Mouse (Mus musculus) adrenal gland, postnatal 36 days (tissue): ENCODE results near the gene Crybb1. TPM values are rescaled to one million over a fixed set of nuclear protein-coding genes. Genes with fewer than 3 reads are reported as not detected.

Source experiments
- DNase-seq, 2 experiments: peaks; one replicate each; pipeline ENCODE4 v3.0.0; 2021; ENCODE audit warnings: mixed read lengths in 1 of 2
- total RNA-seq, 2 experiments: library from RNA; stranded (reverse); gene quantifications; 2 replicates each; pipeline ENCODE4 v1.2.3; 2021

Gene Crybb1
- total RNA-seq, 2 experiments from 2014 or later = 3.4 to 3.9 TPM

- DNase-seq = no peak
Measured at GRCm38 (mm10) chr5:112237866-112238570, 17.6 kb upstream of the Crybb1 start.

- no peak for DNase-seq
Measured at GRCm38 (mm10) chr5:112238781-112239482, 16.7 kb upstream of the Crybb1 start.

- DNase-seq = peak; percentile 90 to 92
Measured at GRCm38 (mm10) chr5:112240761-112241160, 14.9 kb upstream of the Crybb1 start.

GRCm38 (mm10) chr5:112241849-112242248 lies 13.8 kb upstream of the Crybb1 start:
- no peak for DNase-seq

DNA sequence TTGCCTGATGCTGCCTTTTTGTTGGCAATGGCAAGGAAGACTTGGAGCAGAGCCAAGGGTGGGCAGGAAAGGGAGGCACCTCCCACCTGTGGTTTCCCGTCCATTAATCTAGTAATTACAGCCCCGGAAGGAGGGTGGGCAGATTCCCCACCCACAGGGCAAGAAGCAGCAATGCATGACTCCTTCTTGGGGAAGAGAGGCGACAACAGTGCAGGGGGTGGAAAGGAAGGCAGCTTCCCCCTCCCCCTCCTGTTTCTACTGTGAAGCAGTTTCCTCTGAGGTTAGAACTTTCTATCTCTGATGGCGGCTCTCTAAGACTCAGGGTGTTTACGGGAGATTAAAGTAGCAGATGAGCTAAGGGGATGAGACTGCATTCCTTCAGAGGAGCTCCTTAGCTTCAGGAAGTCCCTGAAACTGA lies 13.2 kb upstream of the Crybb1 start:
- DNase-seq = peak; percentile 55 to 57

DNA sequence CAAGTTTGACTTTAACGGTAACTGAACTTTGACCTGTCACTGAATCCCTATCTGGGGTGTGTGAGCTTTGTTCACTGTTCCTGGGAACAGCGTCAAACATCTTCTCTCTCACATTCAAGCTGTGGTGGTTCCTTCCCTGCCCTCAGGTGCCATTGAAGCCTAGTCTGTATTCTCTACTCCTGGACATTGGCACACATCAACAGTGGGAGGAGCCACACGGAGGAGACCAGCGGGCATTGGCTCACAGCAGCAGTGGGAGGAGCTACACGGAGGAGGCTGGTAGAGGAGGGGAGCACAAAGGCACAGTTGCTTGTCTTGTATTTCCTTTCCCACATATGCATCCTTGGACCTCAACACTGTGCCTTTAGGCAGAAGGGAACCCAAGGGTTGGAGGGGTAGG lies 12.6 kb upstream of the Crybb1 start:
- DNase-seq = peak; percentile 36 to 42

DNA sequence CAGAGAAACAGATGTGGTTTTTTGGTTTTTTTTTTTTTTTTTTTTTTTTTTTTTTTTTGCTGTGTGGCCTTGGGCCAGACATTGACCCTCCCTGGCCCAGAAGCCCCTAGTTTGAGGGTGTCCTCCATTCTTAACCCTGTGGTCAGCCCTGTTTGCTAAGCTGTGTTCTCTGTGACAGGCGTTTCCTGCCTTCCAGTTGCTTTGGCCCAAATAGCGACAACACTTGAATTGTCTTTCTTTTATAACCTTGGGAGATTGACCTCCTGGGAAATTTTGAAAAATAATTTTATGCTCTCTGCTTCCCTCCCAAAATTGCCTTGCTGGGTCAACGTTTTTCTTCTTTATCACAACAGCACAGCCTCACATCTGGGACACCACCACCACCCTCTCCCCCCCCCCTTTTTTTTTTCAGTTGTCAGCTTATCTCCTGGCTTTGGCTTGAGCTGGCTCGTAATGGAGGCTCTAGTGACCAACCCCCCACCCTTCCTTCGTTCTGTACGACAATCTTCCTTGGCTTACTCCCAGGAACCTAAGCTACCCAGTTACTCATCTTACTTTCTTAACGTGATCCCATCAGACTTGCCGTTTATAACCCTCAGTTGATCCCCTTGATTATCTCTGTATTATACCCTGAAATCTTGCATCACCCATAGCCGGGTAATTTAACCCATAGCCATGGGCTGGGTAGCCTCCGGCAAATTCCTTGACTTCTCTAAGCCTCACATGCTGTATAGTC lies 11.9 kb upstream of the Crybb1 start:
- no peak for DNase-seq

- DNase-seq = no peak
Measured at GRCm38 (mm10) chr5:112244275-112244562, 11.4 kb upstream of the Crybb1 start.

DNA sequence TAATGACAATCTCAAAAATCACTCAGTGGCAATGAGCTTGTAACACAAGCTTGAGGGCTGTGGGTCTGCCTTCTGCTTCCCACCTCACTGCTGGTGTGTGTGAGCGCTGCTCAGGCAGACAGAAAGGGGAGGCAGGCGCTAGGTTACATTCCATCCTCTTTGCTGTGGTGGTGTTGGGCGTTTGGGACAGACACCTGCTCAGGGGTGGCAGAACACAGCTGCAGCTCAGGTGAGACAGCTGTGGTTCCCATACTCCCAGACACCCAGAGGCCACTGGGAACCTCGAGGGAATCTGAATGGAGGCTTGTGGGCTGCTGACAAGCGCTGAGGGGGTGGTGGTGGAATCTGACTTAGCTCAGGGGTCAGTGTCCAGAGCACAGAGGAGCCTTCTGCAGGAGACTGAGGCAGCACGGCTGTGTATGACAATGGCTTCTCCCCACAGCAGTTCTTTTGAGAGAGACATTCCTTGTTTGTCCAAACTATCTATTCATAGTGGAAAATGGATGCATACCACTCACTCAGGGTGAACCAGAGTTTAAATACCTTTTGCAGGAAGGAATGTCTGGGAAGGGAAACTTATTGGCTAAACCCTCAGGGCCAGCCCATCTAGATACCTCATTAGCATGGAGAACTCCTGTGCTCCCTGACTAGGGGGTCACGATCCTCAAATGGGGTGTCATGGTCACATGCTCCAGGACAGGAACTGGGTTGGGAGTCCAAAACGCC lies 10.6 kb upstream of the Crybb1 start:
- no peak for DNase-seq

DNA sequence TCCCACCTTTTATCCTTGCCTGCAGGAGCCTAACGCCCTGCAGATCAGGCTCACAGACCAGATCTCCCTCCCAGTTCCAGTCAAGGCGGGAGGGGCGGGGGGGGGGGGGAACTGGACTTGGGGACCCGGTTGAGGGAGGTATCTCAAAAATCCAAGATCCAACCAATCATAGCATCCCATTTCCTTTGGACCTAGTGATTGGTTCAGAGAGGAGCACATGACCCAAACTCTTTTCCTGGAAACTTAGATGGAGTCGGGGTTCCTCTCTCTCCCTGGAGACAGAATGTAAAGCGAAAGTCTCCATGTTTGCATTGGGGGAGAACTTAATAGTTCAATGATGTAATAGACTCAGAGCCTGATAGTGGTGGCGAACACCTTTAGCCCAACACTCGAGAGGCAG lies 8.2 kb upstream of the Crybb1 start:
- DNase-seq = no peak

GRCm38 (mm10) chr5:112249106-112249505 lies 6.5 kb upstream of the Crybb1 start:
- DNase-seq = peak; percentile 68 to 74

GRCm38 (mm10) chr5:112252400-112252799 lies 3.2 kb upstream of the Crybb1 start, which contains the start of gene Cryba4:
TSS of gene Cryba4 (minus strand) at chr5:112252518.
- peak; percentile 58 to 66 for DNase-seq

DNA sequence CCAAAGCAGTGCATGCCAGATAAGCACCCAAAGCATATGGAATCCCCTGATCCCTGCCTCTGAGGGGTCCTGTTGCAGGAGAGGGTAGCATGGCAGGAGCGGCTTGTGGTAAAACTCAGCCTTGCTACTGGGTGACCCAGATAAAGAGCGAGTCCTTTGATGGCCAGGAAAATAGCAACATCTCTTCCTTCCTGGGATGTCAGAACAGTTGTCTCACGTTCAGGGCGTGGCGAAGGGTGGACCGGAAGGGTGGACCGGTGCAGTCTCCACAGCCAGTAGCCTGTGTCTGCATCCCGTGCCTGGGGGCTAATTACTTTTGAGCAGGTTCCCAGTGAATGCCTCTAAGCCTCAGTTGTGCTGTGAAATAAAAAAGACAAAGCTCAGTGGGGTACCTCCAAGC lies 2.4 kb upstream of the Crybb1 start:
- DNase-seq = peak; percentile 71 to 74

DNA sequence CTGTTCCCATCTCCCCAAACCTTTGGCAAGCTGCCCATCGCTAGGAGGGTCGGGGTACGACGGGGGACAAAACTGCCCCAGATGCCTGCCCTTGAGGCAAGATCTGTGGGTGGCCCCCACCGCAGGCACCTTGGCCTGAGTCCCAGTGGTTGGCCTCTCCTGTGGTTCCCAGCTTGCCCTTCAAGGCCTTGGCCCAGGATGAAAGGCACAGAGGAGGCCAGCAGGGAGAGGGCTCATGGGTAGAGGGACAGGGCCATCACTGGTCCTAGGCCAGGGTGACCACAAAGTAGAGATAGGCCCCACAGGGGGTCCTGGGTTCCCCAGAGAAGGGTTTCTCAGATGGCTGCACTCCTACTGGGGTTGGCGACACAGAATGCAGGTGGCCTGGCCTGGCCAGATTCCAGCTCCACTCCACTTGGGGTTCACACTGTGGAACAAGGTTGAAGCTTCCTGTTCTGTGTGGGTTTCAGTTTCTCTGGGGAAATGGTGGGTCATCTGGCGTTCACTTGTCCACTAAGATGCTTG lies 1.3 kb upstream of the Crybb1 start:
- peak; percentile 95 to 96 for DNase-seq

GRCm38 (mm10) chr5:112256457-112256856 lies 842 bp downstream of the Crybb1 start:
- DNase-seq = no peak

GRCm38 (mm10) chr5:112257896-112258295 lies 2.3 kb downstream of the Crybb1 start:
- no peak for DNase-seq

DNA sequence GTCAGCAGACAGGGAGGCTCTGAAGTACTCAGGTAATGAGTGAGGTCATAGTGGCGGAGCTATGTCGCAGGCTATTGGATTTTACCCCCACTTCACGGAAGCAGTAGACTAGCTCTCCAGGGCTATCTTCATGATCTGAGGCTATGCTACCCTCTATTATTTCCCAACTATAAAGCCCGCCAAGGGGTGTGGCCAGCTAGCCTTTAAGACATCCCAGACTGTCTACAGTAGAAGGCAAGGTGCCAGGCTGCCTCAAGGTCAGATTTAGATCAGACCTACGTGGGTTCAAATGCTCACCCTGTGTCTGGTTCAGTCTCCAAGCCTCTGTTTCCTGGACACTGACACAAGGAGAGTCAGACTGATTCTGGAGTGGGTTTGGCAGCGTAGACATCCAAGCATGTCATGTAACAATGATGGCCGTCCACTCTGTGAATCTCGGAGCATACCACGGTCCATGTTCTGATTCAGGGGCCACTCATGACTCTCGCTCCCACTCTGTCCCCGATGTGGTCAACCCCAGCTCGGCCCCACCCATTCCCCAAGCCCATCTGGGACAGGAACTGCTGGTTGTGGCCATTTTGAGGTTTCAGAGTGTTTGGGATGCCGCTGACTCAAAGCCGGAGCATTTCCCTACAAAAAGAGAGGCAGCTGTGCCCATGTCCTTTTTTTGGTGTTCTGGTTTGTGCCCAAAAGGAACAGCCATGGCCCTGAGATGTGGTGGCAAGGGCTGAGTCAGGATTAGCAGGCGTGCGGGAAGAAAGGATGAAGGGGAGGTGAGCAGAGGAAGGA lies 4.4 kb downstream of the Crybb1 start:
- no peak for DNase-seq

DNA sequence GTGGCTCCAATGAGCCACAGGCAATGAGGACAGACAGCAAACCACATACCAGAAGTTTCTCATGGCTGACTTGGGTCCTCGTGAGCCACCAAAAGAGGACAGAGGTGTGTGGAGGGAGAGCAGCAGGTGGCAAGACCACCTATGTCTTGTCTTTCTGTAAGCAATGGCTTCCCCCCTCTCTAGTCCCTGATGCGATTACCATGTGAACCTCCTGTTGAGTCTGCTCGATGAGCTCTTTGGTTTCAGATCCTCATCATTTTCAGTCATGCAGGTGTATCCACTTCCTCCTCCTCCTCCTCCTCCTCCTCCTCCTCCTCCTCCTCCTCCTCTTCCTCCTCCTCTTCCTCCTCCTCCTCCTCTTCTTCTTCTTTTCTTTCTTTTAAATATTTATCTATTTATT lies 5.2 kb downstream of the Crybb1 start:
- no peak for DNase-seq

DNA sequence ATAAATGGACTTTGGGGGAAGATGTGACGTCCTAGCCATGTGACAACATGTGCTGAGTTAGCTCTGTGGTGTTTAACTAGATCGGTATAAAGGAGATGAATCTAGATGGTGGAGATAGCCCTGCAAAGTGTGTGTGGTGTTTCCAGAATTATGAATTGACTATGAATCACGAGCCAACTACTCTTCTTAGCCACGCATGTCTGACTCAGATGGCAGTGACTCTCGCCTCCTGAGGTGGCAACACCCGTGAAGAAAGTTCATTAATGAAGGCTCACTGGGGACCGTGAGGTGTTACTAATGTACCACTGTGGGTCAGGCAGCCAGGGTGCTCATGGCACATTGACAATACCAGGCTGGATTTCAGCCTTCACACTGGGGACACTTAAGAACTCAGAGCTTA lies 8.5 kb downstream of the Crybb1 start:
- DNase-seq = no peak

GRCm38 (mm10) chr5:112265110-112265509 lies 9.5 kb downstream of the Crybb1 start:
- DNase-seq = no peak

- no peak for DNase-seq
Measured at GRCm38 (mm10) chr5:112265515-112265914, 9.9 kb downstream of the Crybb1 start.
